Mouse (Mus musculus) E14TG2a.4 (cell line): ENCODE data around the gene Hnrnpl.

ENCODE experiments used
- CTCF ChIP-seq: conservative IDR thresholded peaks from 2 replicates; pipeline ENCODE4 v1.5.1; 2014; ENCODE audit warnings: low read length
- NANOG ChIP-seq: IDR thresholded peaks from 2 replicates; pipeline ENCODE4 v1.6.1; 2014; ENCODE audit warnings: borderline replicate concordance, low read length, mixed read lengths
- POU5F1 ChIP-seq: IDR thresholded peaks from 2 replicates; pipeline ENCODE4 v1.6.1; 2014; ENCODE audit warnings: low read length, borderline replicate concordance

- TF ChIP-seq CTCF = no peak
- no peak for TF ChIP-seq POU5F1
- no peak for TF ChIP-seq NANOG
Measured at GRCm38 (mm10) chr7:28767462-28767965, 40.8 kb upstream of the Hnrnpl start, which contains the start of gene Nfkbib.
